Mouse (Mus musculus) limb, embryonic 14.5 days (tissue): ENCODE results near the gene Fscn1. TPM values are rescaled to one million over a fixed set of nuclear protein-coding genes. Genes with fewer than 3 reads are reported as not detected.

Experiments used
- ATAC-seq: fragments of 200-750 bp; cut with Nextera tagmentation; 2 replicates; pipeline ENCODE4 v1.8.0; 2017; ENCODE audit warnings: low read depth, moderate number of reproducible peaks, moderate TSS enrichment; ENCODE audit not compliant: low FRiP score
- DNase-seq: peaks from one replicate; pipeline ENCODE4 v3.0.0-alpha.2; 2015; ENCODE audit warnings: low spot score
- H3K27ac ChIP-seq: fragments of 300-500 bp; sonication (generic); replicated peaks from 2 replicates; pipeline ENCODE4 v1.5.1; 2014; ENCODE audit warnings: low read depth, mild to moderate bottlenecking, low read length, moderate library complexity, mixed read lengths
- H3K27me3 ChIP-seq: fragments of 300-500 bp; sonication (generic); 2 replicates; pipeline ENCODE4 v1.6.1; 2014; ENCODE audit warnings: low read length, mixed read lengths; ENCODE audit not compliant: control insufficient read depth, insufficient read depth
- H3K36me3 ChIP-seq: fragments of 300-500 bp; sonication (generic); 2 replicates; pipeline ENCODE4 v1.6.1; 2014; ENCODE audit warnings: mild to moderate bottlenecking, low read length, moderate library complexity, mixed read lengths; ENCODE audit not compliant: control insufficient read depth, insufficient read depth
- H3K4me1 ChIP-seq: fragments of 300-500 bp; sonication (generic); 2 replicates; pipeline ENCODE4 v1.6.1; 2014; ENCODE audit warnings: antibody characterized with exemption, low read length, mixed read lengths; ENCODE audit not compliant: control insufficient read depth, insufficient read depth
- H3K4me2 ChIP-seq: fragments of 300-500 bp; sonication (generic); replicated peaks from 2 replicates; pipeline ENCODE4 v1.6.1; 2014; ENCODE audit warnings: low read depth, mild to moderate bottlenecking, low read length, moderate library complexity; ENCODE audit not compliant: severe bottlenecking
- H3K4me3 ChIP-seq: fragments of 300-500 bp; sonication (generic); replicated peaks from 2 replicates; pipeline ENCODE4 v1.5.1; 2014; ENCODE audit warnings: low read length
- H3K9ac ChIP-seq: fragments of 300-500 bp; sonication (generic); 2 replicates; pipeline ENCODE4 v1.6.1; 2014; ENCODE audit warnings: mild to moderate bottlenecking, low read depth, low read length, moderate library complexity; ENCODE audit not compliant: severe bottlenecking
- H3K9me3 ChIP-seq: fragments of 300-500 bp; sonication (generic); 2 replicates; pipeline ENCODE4 v1.6.1; 2016; ENCODE audit warnings: low read length; ENCODE audit not compliant: control insufficient read depth
- POLR2A ChIP-seq: fragments of 200-500 bp; IDR thresholded peaks from 2 replicates; pipeline ENCODE4 v1.8.0; 2012; ENCODE audit warnings: inconsistent platforms, mild to moderate bottlenecking, moderate library complexity, borderline replicate concordance; ENCODE audit not compliant: insufficient read depth, insufficient read length; ENCODE audit errors: extremely low read depth
- WGBS: fragments of 180-500 bp; shearing (Covaris S2); extraction: QIAGEN DNeasy Blood & Tissue Kit; methylation state at CpG from one replicate; pipeline ENCODE4 v1.1.7; 2014; 5-methylcytosine and 5-hydroxymethylcytosine counted together
- polyA plus RNA-seq, 2 experiments: library from polyadenylated mRNA; depleted of rRNA in 1 of 2; stranded (reverse) in 1 of 2; unstranded in 1 of 2; fragments of >200 nt; fragmentation: Nextera tagmentation in 1 of 2; extraction: Ambion mirVana in 1 of 2; gene quantifications; 2 replicates each; pipeline versions ENCODE4 v1.2.1 to v1.2.3; 2012 to 2014

Fscn1 gene
- polyA plus RNA-seq, 2 experiments: 356 to 395 TPM

DNA sequence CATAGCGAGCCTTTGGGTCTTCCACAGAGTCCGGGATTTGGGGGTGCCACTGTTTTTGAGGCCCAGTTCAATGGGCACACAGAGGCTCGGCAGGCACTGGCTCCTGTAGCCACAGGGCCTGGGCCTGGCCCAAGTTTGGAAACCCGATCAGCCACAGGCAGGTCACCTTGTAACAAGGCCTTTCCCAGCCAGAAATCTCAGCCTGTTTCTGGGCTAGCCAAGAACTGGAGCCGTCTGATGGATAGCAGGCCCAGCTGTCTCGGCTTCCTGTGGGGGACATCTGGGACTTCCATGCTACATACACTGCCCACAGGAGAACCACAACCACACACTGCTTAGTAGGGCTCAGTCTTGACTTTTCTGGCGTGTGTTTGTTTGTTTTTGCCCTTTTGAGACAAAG lies 43.5 kb upstream of the Fscn1 start:
- no peak for TF ChIP-seq POLR2A
- Histone ChIP-seq H3K9ac (no peak overlapping the region), H3K27me3 (no peaks in the 10 kb centered on the region), H3K36me3 (no peaks in the 10 kb centered on the region), H3K27ac (no peak overlapping the region), H3K4me2 (no peak overlapping the region), H3K9me3 (no peaks in the 10 kb centered on the region), H3K4me3 (no peak overlapping the region), H3K4me1 (no peaks in the 10 kb centered on the region)
- ATAC-seq (no peak), DNase-seq (no peak)
- WGBS: 67% methylated on average over 7 of the region's 7 CpGs

DNA sequence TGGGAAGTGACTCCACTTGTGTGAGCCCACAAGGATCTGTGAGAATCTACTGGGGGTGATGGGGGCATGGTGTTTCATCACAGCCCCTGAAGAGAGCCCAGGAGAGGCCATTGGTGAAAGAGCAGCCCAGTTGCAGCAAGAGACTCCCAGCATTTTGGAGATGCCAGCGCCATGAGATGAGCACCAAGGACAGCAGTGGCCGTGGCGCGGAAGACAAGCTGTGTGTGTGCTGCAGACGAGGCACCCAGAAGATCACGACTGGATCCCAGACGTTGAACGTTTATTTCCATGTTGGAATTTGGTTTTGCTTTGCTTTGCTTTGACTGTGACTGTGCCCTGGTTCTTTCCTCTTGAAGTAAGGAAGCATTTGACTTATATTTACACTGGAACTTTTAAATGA lies 42.7 kb upstream of the Fscn1 start:
- no peak for DNase-seq
- H3K4me2 ChIP-seq: no peak overlapping the region
- TF ChIP-seq POLR2A: no peak
- no peaks in the 10 kb centered on the region for H3K36me3 ChIP-seq
- H3K4me1 ChIP-seq: no peaks in the 10 kb centered on the region
- 92% methylated on average over 8 of the region's 8 CpGs for WGBS
- no peak for ATAC-seq
- no peaks in the 10 kb centered on the region for H3K27me3 ChIP-seq
- no peak overlapping the region for H3K4me3 ChIP-seq
- H3K27ac ChIP-seq: no peak overlapping the region
- H3K9me3 ChIP-seq: no peaks in the 10 kb centered on the region
- H3K9ac ChIP-seq: no peak overlapping the region

DNA sequence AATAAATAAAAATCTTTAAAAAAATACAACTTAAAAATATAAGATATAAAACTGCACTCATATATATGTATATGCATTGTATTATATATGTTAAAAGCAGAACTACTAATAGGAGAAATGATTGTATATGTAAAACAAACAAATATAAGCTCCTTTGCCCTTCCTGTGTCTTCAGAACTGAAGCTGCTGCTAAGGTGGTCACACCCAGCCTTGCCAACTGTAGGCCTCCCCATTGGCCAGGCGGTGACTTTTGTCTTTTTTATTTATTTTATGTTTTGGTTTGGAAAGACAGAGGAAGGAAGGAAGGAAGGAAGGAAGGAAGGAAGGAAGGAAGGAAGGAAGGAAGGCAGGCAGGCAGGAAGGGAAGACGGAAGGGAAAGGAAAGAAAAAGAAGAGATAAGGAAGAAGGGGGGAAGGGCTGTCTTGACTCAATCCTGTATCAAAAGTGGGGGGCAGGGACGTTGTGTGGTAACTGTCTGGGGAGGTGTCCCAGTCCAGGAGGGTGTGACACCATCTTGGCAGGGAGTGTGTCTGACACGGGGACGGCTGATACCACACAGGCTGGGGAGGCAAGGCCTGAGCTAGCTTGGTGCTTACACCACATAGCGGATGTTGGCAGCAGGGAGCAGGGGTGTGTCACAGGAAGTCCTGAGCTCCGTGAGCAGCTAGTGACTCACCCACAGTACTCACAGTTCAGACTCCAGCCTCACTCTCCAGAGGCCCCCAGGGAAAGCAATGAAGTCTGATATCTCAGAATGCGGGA lies 39.7 kb upstream of the Fscn1 start:
- no peak overlapping the region for H3K4me3 ChIP-seq
- H3K27ac ChIP-seq: no peak overlapping the region
- no peaks in the 10 kb centered on the region for H3K36me3 ChIP-seq
- H3K4me1 ChIP-seq: no peaks in the 10 kb centered on the region
- 57% methylated on average over 8 of the region's 8 CpGs for WGBS
- no peak; the same call in 1 of the 2 replicates for ATAC-seq
- H3K9me3 ChIP-seq: no peaks in the 10 kb centered on the region
- H3K9ac ChIP-seq: no peak overlapping the region
- no peak overlapping the region for H3K4me2 ChIP-seq
- no peak for TF ChIP-seq POLR2A
- H3K27me3 ChIP-seq: no peaks in the 10 kb centered on the region
- DNase-seq: peak; percentile 42

DNA sequence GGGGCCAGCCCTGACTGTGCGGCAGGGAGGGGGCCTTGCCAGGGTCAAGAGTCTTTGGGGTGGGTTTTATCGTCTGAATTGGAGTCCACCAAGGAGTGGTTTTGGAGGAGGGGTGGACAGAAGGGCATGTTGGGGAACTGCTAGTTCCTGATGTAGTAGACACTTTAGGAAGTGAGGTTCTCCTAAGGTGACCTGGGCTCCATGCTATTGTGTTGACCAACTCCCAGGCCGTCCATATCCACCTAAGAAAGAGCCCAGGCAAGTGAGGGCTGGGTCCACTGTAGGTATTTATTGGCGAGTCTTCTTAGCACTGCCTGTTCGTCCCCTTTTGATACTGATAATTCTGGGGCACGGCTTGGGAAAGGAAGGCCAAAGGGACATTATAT lies 39.1 kb upstream of the Fscn1 start:
- no peak for TF ChIP-seq POLR2A
- H3K4me1 ChIP-seq: 0 out of 2 replicates have a peak, but pooled peaks cover under 1% of the 10 kb centered on the region
- no peaks in the 10 kb centered on the region for H3K36me3 ChIP-seq
- no peaks in the 10 kb centered on the region for H3K27me3 ChIP-seq
- H3K9me3 ChIP-seq: no peaks in the 10 kb centered on the region
- no peak for DNase-seq
- no peak overlapping the region for H3K4me2 ChIP-seq
- H3K27ac ChIP-seq: no peak overlapping the region
- ATAC-seq: no peak
- no peak overlapping the region for H3K4me3 ChIP-seq
- 74% methylated on average over 6 of the region's 6 CpGs for WGBS
- no peak overlapping the region for H3K9ac ChIP-seq

DNA sequence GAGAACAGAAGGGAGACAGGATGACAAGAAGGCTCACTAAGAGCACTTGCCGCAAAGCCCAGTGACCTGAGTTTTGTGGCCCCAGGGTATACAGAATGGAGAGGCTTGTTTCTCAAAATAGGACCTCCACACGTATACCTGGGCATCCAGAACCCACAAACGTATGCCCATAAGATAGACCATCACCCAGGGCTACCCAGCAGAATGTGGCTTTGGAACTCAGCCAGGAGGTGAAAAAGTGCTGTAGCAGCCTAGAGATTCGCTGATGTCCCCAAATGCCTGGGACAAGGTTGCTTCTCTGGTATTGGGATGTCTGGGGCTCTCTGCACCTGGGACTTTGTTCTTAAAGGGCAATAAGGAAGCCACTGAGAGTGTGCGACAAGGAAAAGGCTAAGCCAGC lies 37.9 kb upstream of the Fscn1 start:
- no peaks in the 10 kb centered on the region for H3K27me3 ChIP-seq
- WGBS: 75% methylated on average over 5 of the region's 5 CpGs
- 0 out of 2 replicates have a peak, but pooled peaks cover 3% of the 10 kb centered on the region for H3K4me1 ChIP-seq
- no peak for TF ChIP-seq POLR2A
- DNase-seq (no peak), ATAC-seq (no peak)
- no peak overlapping the region for H3K27ac ChIP-seq
- no peak overlapping the region for H3K4me2 ChIP-seq
- no peaks in the 10 kb centered on the region for H3K9me3 ChIP-seq
- H3K4me3 ChIP-seq: no peak overlapping the region
- no peak overlapping the region for H3K9ac ChIP-seq
- H3K36me3 ChIP-seq: no peaks in the 10 kb centered on the region

DNA sequence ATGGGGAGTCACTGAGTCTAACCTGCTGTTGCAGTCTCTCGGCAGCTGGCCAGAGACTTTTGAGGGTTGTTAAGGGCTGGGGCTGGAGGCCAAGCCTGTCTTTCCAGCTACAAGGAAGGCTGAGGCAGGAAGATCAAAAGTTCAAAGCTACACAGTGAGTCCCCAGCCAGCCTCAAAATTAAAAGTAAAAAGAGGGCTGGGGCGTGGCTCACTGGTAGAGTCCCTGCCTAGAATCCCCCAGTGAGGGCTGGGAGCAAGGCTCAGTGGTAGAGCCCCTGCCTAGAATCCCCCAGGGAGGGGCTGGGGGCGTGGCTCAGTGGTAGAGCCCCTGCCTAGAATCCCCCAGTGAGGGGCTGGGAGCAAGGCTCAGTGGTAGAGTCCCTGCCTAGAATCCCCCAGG lies 36.4 kb upstream of the Fscn1 start:
- Histone ChIP-seq H3K9me3 (no peaks in the 10 kb centered on the region), H3K4me2 (no peak overlapping the region), H3K36me3 (no peaks in the 10 kb centered on the region), H3K9ac (no peak overlapping the region), H3K4me3 (no peak overlapping the region), H3K4me1 (peaks cover 5% of the 10 kb centered on the region; the same call in 1 of the 2 replicates), H3K27ac (no peak overlapping the region), H3K27me3 (no peaks in the 10 kb centered on the region)
- no peak for TF ChIP-seq POLR2A
- DNase-seq: no peak
- WGBS: 90% methylated on average over 2 of the region's 3 CpGs
- no peak for ATAC-seq
